Mouse (Mus musculus) intestine, embryonic 16.5 days (tissue): Measurements from ENCODE around the gene Mgmt. TPM values are rescaled to one million over a fixed set of nuclear protein-coding genes. Genes with fewer than 3 reads are reported as not detected.

Experiments used
- ATAC-seq: fragments of 200-750 bp; cut with Nextera tagmentation; 2 replicates; pipeline ENCODE4 v1.8.0; 2017; ENCODE audit warnings: moderate TSS enrichment, moderate library complexity
- H3K27ac ChIP-seq: fragments of 300-500 bp; sonication (generic); 2 replicates; pipeline ENCODE4 v1.5.1; 2014; ENCODE audit warnings: mild to moderate bottlenecking, low read length
- H3K27me3 ChIP-seq: fragments of 300-500 bp; sonication (generic); replicated peaks from 2 replicates; pipeline ENCODE4 v1.6.1; 2014; ENCODE audit warnings: low read length, control low read depth, mixed read lengths; ENCODE audit not compliant: control insufficient read depth, insufficient read depth
- H3K36me3 ChIP-seq: fragments of 300-500 bp; sonication (generic); 2 replicates; pipeline ENCODE4 v1.6.1; 2014; ENCODE audit warnings: low read length, control low read depth; ENCODE audit not compliant: control insufficient read depth, insufficient read depth
- H3K4me1 ChIP-seq: fragments of 300-500 bp; sonication (generic); 2 replicates; pipeline ENCODE4 v1.6.1; 2014; ENCODE audit warnings: low read length, control low read depth, mixed read lengths; ENCODE audit not compliant: control insufficient read depth, insufficient read depth
- H3K4me2 ChIP-seq: fragments of 300-500 bp; sonication (generic); 2 replicates; pipeline ENCODE4 v1.6.1; 2014; ENCODE audit warnings: low read depth, low read length, control low read depth
- H3K4me3 ChIP-seq: fragments of 300-500 bp; sonication (generic); 2 replicates; pipeline ENCODE4 v1.5.1; 2014; ENCODE audit warnings: mild to moderate bottlenecking, low read length
- H3K9ac ChIP-seq: fragments of 300-500 bp; sonication (generic); 2 replicates; pipeline ENCODE4 v1.6.1; 2014; ENCODE audit warnings: low read depth, low read length
- H3K9me3 ChIP-seq: fragments of 300-500 bp; sonication (generic); 2 replicates; pipeline ENCODE4 v1.6.1; 2016; ENCODE audit warnings: low read length, control low read depth; ENCODE audit not compliant: control insufficient read depth
- WGBS: fragments of 180-500 bp; shearing (Covaris S2); extraction: QIAGEN DNeasy Blood & Tissue Kit; methylation state at CpG from one replicate; pipeline ENCODE4 v1.1.7; 2014; 5-methylcytosine and 5-hydroxymethylcytosine counted together
- polyA plus RNA-seq: library from polyadenylated mRNA; unstranded; fragments of >200 nt; fragmentation: Nextera tagmentation; extraction: Ambion mirVana; gene quantifications from 2 replicates; pipeline ENCODE4 v1.2.1, GENCODE M21; 2015

Mgmt gene
- polyA plus RNA-seq, 1 experiment from 2014 or later, result 5.9 TPM

GRCm38 (mm10) chr7:137088141-137088540 is 193.7 kb downstream of the Mgmt start:
- no peak for ATAC-seq
- Histone ChIP-seq H3K4me2 (no peak overlapping the region), H3K4me3 (no peak overlapping the region), H3K27ac (no peak overlapping the region), H3K36me3 (no peaks in the 10 kb centered on the region), H3K4me1 (peaks cover 16% of the 10 kb centered on the region), H3K9me3 (no peaks in the 10 kb centered on the region), H3K9ac (no peak overlapping the region), H3K27me3 (no peaks in the 10 kb centered on the region)
- whole genome bisulfite sequencing, result 86% methylated on average over 6 of the region's 6 CpGs

GRCm38 (mm10) chr7:137094551-137094950 is 200.1 kb downstream of the Mgmt start:
- Histone ChIP-seq H3K4me2 (no peak overlapping the region), H3K4me1 (no peaks in the 10 kb centered on the region), H3K27ac (no peak overlapping the region), H3K27me3 (no peaks in the 10 kb centered on the region), H3K9me3 (no peaks in the 10 kb centered on the region), H3K36me3 (no peaks in the 10 kb centered on the region), H3K9ac (no peak overlapping the region), H3K4me3 (no peak overlapping the region)
- no peak for ATAC-seq
- 93% methylated on average over 1 of the region's 1 CpGs for WGBS

GRCm38 (mm10) chr7:137095702-137096101 is 201.3 kb downstream of the Mgmt start:
- Histone ChIP-seq H3K27ac (no peak overlapping the region), H3K9ac (no peak overlapping the region), H3K4me2 (no peak overlapping the region), H3K27me3 (no peaks in the 10 kb centered on the region), H3K9me3 (no peaks in the 10 kb centered on the region), H3K36me3 (no peaks in the 10 kb centered on the region), H3K4me1 (no peaks in the 10 kb centered on the region), H3K4me3 (no peak overlapping the region)
- no peak for ATAC-seq
- WGBS, result 88% methylated on average over 1 of the region's 1 CpGs

DNA sequence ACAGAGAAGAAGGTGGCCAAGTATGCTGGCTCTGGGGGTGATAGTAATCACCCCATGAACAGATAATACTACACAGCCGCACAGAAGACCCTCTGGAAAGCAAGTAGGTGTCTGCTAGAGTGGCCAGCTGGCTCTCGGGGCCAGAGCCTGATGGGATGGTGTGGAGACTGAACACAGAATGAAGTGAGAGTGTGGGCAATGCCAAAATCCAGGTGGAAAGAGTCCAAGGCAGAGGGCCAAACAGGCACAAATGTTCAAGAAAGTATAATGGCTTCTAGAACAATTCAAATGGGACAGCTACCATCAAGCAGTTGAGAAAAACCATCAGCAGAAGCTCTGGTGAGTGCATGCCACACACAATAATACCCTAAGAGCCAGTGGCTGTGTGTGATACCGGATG is 205.4 kb downstream of the Mgmt start:
- 82% methylated on average over 3 of the region's 3 CpGs for WGBS
- no peak for ATAC-seq
- H3K4me2 ChIP-seq, result no peak overlapping the region
- no peak overlapping the region for H3K27ac ChIP-seq
- H3K9ac ChIP-seq, result no peak overlapping the region
- H3K4me1 ChIP-seq, result no peaks in the 10 kb centered on the region
- no peaks in the 10 kb centered on the region for H3K36me3 ChIP-seq
- H3K9me3 ChIP-seq, result no peaks in the 10 kb centered on the region
- no peaks in the 10 kb centered on the region for H3K27me3 ChIP-seq
- H3K4me3 ChIP-seq, result no peak overlapping the region

DNA sequence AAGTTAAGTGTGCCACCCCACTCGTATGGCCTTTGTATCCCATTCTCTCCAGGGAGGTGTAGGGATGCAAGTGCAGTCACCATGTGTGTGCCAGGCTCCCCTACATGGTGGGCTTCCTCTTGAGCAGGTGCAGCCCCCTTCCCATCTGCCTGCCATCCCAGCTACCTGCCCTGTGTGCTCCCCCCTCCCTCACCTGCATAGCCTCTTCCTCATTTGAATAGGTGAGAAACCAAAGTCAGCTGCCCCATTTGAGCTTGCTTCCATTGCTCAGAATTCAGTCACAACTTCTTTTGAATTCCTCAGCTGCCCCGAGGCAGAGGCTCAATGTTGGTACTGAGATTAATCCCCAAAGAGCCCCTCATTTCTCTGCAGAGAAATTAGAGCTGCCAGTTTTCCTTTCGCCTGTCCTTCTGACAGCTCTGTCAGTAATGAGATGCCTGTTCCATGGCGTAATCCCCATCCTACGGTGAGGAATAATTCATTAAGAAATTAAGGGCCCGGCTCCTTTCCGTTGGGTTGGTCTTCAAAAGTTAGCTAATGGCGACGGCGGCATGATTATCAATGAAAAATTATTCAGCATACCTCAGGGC is 208.3 kb downstream of the Mgmt start:
- Histone ChIP-seq H3K36me3 (no peaks in the 10 kb centered on the region), H3K27ac (no peak overlapping the region), H3K4me1 (no peaks in the 10 kb centered on the region), H3K9ac (no peak overlapping the region), H3K4me3 (no peak overlapping the region), H3K9me3 (no peaks in the 10 kb centered on the region), H3K27me3 (no peaks in the 10 kb centered on the region), H3K4me2 (no peak overlapping the region)
- no peak for ATAC-seq
- 84% methylated on average over 10 of the region's 10 CpGs for WGBS

GRCm38 (mm10) chr7:137112101-137112500 is 217.7 kb downstream of the Mgmt start:
- H3K4me2 ChIP-seq, result no peak overlapping the region
- WGBS, result 93% methylated on average over 4 of the region's 4 CpGs
- ATAC-seq, result no peak

DNA sequence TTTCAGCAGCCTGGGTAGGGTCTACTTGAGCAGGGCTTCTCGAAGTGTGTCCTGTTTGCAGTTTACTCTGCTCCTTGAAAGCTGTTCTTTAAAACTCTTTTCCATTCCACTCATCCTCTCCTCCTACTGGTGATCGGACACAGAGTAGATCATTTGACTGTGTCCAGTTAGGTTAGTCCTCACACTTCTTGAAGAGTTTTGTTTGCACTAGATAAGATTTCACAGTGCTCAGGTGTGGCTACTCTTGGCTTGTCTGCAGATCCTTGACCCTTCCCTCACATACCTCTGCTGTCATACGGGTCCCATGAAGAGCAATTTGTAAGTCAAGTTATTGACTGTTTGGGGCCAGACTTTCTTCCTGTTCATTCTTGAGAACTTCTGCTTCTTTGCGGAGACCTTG is 221.8 kb downstream of the Mgmt start:
- ATAC-seq, result no peak
- Histone ChIP-seq H3K36me3 (no peaks in the 10 kb centered on the region), H3K9ac (no peak overlapping the region), H3K27ac (no peak overlapping the region), H3K27me3 (no peaks in the 10 kb centered on the region), H3K4me1 (no peaks in the 10 kb centered on the region), H3K4me3 (no peak overlapping the region), H3K4me2 (no peak overlapping the region), H3K9me3 (no peaks in the 10 kb centered on the region; the same call in 1 of the 2 replicates)
- WGBS, result 59% methylated on average over 4 of the region's 4 CpGs

More at GRCm38 (mm10) chr7:137112101-137112500, 217.7 kb downstream of the Mgmt start:
- H3K9me3 ChIP-seq, result no peaks in the 10 kb centered on the region; the same call in 1 of the 2 replicates
- no peaks in the 10 kb centered on the region for H3K4me1 ChIP-seq
- no peak overlapping the region for H3K9ac ChIP-seq
- H3K36me3 ChIP-seq, result no peaks in the 10 kb centered on the region
- H3K4me3 ChIP-seq, result no peak overlapping the region
- H3K27ac ChIP-seq, result no peak overlapping the region
- H3K27me3 ChIP-seq, result no peaks in the 10 kb centered on the region

GRCm38 (mm10) chr7:137121243-137121858 is 226.9 kb downstream of the Mgmt start:
- ATAC-seq, result no peak
- no peak overlapping the region for H3K27ac ChIP-seq
- H3K4me2 ChIP-seq, result no peak overlapping the region
- H3K36me3 ChIP-seq, result no peaks in the 10 kb centered on the region
- WGBS, result 70% methylated on average over 16 of the region's 16 CpGs
- H3K27me3 ChIP-seq, result no peaks in the 10 kb centered on the region
- H3K9ac ChIP-seq, result no peak overlapping the region
- H3K4me1 ChIP-seq, result no peaks in the 10 kb centered on the region
- H3K9me3 ChIP-seq, result no peaks in the 10 kb centered on the region
- H3K4me3 ChIP-seq, result no peak overlapping the region

- H3K4me3 ChIP-seq, result no peak overlapping the region
- no peaks in the 10 kb centered on the region for H3K27me3 ChIP-seq
- H3K9ac ChIP-seq, result no peak overlapping the region
- 85% methylated on average over 8 of the region's 8 CpGs for WGBS
- no peak for ATAC-seq
- H3K4me1 ChIP-seq, result no peaks in the 10 kb centered on the region
- H3K36me3 ChIP-seq, result no peaks in the 10 kb centered on the region
- H3K9me3 ChIP-seq, result no peaks in the 10 kb centered on the region
- H3K4me2 ChIP-seq, result no peak overlapping the region
- no peak overlapping the region for H3K27ac ChIP-seq
Measured at GRCm38 (mm10) chr7:137128726-137129125, 234.3 kb downstream of the Mgmt start.

DNA sequence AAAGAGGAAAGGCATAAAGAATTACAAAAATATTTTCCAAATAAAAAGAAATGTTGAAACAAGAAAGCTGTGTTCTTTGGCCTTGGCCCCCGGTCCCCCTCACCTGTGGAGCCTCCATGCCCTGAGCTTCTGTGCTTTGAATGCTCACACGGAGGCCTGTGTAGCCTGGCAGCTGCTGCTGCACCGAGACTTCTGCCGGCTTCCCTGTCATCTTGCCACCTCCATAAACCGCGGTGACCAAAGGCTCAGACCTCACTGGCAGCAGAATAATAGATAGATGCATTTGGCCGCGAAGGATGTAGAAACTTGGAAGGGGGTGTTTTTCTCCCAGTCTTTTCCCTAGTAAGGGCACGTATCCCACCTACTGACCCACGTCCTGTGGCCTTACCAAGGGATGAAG is 235.8 kb downstream of the Mgmt start:
- no peaks in the 10 kb centered on the region for H3K9me3 ChIP-seq
- 86% methylated on average over 10 of the region's 10 CpGs for WGBS

More for the DNA sequence above, 235.8 kb downstream of the Mgmt start:
- ATAC-seq, result no peak
- no peak overlapping the region for H3K9ac ChIP-seq
- no peaks in the 10 kb centered on the region for H3K27me3 ChIP-seq
- H3K36me3 ChIP-seq, result no peaks in the 10 kb centered on the region
- H3K27ac ChIP-seq, result no peak overlapping the region
- no peak overlapping the region for H3K4me2 ChIP-seq
- no peak overlapping the region for H3K4me3 ChIP-seq
- no peaks in the 10 kb centered on the region for H3K4me1 ChIP-seq
